Mouse (Mus musculus): ENCODE measurements around the gene Gps1. TPM values are rescaled to one million over a fixed set of nuclear protein-coding genes. Genes with fewer than 3 reads are reported as not detected.

The Gps1 gene
- total RNA-seq, 2 experiments from 2014 or later: 150 to 153 TPM

DNA sequence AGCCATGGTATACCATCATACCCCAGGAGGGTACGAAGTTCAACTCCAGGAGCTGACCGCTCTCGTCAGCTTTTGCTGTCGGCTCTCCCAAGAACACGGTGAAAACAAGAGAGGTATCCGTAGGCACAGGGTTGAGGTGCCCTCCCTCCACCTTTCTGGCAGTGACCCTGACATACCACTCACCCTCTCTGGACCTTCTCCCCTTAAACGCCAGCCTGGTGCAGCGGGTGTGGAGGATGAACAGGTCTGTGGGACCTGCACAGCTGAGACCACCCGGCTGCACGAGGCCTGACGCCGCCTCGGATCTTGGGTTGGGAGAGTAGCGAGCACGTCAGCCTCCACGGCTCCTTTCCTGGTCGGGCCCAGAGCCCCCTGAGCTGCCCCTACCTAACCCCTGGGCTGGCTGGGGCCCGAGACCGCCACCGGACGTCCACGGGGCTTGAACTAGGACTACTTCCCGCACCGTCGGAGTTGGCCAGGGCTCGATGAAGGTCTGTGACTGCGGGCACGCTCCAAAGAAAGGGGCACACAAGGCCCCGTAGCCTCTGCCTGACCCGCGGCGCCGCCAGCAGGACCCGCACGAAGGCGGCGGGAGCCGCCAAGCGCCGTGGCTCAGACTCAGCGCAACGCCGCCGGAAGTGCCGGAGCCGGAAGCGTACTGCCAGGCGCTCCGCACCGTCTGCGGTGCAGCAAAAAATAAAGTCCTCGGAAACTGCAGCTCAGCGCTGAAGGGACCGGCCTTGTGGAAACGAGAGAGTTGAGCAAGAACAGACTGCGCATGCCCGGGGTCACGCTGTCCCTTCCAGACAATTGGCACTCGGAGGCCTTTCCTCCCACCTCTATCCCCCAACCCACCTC, 11.9 kb downstream of the Gps1 start, which contains the start of gene Dus1l:
Gene Dus1l (minus strand): TSS at position 648 of the 858 bp plus-strand sequence.
- DNase-seq (ENCODE audit: low spot score in 2 of 2): peak; percentile 93 to 99
- TF ChIP-seq CTCF (conservative IDR thresholded peaks at IDR 0.05): no peak
- Histone ChIP-seq H3K4me3 (peak within 1 kb of the TSS; percentile 92), H3K27ac (peak within 1 kb of the TSS; percentile 91)

- Histone ChIP-seq H3K27ac (peak overlapping the region; percentile 91), H3K4me3 (peak overlapping the region; percentile 92)
- no peak for TF ChIP-seq CTCF (conservative IDR thresholded peaks at IDR 0.05)
- no peak for DNase-seq (ENCODE audit: low spot score in 2 of 2)
Measured at GRCm38 (mm10) chr11:120796614-120796946, 12.5 kb downstream of the Gps1 start.

GRCm38 (mm10) chr11:120798244-120798643, 14.2 kb downstream of the Gps1 start:
- no peak overlapping the region for H3K27ac ChIP-seq
- TF ChIP-seq CTCF (conservative IDR thresholded peaks at IDR 0.05): no peak
- no peak overlapping the region for H3K4me3 ChIP-seq
- DNase-seq (ENCODE audit: low spot score in 2 of 2): no peak

DNA sequence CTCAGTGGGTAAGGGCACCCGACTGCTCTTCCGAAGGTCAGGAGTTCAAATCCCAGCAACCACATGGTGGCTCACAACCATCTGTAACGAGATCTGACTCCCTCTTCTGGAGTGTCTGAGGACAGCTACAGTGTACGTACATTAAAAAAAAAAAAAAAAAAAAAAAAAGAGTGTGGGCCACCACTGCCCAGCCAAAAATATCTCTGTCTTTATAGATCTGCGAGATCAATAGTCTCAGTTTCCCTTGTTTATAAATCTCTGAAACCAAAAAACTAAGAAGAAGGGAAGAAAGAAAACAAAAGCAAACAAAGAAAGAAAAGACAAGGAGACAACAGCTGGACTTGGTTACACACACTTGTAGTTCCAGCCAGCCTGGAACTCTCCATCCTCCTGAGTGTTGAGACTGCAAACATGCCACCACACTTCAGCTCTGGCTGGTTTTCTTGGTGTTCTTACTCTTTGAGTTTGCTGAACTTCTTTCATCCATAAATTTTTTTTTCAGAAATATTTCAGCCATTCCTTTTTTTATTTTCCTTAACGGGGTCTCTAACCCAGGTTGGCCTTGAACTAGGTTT, 15.3 kb downstream of the Gps1 start:
- no peak for TF ChIP-seq CTCF (conservative IDR thresholded peaks at IDR 0.05)
- peak overlapping the region; percentile 74 for H3K27ac ChIP-seq
- no peak for DNase-seq (ENCODE audit: low spot score in 2 of 2)
- H3K4me3 ChIP-seq: no peak overlapping the region

GRCm38 (mm10) chr11:120800061-120800904, 16.2 kb downstream of the Gps1 start:
- H3K27ac ChIP-seq: peak overlapping the region; percentile 74
- H3K4me3 ChIP-seq: no peak overlapping the region
- peak; percentile 98 for TF ChIP-seq CTCF (conservative IDR thresholded peaks at IDR 0.05)
- peak; percentile 81 to 91 for DNase-seq (ENCODE audit: low spot score in 2 of 2)

DNA sequence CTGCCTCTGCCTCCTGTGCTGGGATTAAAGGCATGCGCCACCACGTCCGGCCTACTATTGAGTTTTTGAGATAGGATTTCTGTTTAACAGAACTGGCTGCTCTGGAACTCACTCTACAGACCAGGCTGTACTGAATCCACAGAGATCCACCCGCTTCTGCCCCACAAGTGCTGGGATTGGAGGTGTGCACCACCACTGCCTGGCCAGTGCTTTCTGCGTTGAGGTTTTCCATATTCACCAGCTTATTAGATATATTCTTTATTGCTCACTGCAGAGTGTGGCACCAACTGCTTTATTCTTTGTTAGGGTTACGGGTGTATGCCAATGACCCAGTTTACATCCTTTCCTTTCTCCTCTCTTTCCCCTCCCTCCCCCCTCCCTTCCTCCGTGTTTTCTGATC, 20.2 kb downstream of the Gps1 start:
- no peak overlapping the region for H3K4me3 ChIP-seq
- H3K27ac ChIP-seq: no peak overlapping the region
- no peak for DNase-seq (ENCODE audit: low spot score in 2 of 2)
- no peak for TF ChIP-seq CTCF (conservative IDR thresholded peaks at IDR 0.05)

DNA sequence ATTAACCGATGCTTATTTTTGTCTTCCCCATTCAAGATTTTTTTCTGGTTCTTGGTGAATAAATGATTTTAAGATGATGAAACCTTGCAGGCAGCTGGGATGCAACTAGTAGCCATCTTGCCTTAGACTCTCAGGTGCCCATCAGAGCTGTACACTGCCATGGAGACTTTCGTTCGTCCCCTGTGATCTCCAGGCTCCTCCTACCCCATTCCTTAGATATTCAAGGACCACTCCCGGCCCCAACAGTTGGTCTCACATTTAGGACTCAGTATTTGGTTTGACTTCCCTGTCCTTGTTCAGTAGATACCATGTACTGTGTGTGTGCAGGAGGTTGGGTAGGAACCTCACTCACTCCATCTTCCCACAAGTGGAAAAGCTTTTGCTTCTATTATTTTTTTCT, 20.7 kb downstream of the Gps1 start:
- no peak for TF ChIP-seq CTCF (conservative IDR thresholded peaks at IDR 0.05)
- Histone ChIP-seq H3K4me3 (no peak overlapping the region), H3K27ac (no peak overlapping the region)
- no peak for DNase-seq (ENCODE audit: low spot score in 2 of 2)

DNA sequence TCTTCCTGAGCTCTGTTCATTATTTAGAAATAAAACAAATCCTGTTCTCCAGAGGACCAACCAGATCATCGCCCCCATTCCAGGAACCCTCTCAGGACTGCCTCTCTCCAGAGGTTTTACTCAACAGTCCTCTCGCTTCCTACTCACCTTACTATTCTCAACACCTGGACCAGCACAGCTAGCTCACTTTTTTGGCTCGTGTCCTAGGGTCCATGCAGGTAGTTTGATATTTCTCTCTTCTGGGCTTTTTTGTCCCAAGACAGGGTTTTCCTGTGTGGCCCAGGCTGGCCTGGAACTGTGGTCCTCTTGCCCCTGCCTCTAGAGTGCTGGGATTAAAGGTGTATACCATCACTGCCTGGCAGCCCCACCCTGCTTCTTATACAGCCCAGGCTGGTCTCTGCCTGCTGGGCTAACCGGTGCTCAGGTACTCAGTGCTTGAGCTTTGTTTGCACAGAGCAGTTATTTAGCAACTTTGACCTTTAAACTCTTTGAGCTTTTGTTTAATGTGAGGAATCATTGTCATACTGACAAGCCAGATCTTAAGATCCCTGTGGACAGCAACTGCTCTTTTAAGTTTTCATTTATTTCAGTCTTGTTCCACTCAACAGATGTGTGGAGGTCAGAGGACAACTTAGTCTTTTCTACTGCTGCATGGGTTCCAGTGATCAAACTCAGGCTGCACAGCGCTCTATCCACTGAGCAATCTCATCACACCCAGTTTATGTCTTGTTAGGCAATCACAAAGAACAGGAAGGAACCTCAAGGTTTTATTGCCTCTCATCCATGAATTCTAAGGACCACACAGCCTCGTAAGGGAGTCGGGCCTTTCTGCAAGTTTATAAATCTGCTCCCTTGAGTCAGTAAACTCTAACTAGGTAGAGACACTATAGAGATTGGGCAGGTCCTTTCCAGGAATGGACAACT, 21.6 kb downstream of the Gps1 start:
- H3K4me3 ChIP-seq: no peak overlapping the region
- H3K27ac ChIP-seq: no peak overlapping the region
- no peak for TF ChIP-seq CTCF (conservative IDR thresholded peaks at IDR 0.05)
- no peak for DNase-seq (ENCODE audit: low spot score in 2 of 2)

DNA sequence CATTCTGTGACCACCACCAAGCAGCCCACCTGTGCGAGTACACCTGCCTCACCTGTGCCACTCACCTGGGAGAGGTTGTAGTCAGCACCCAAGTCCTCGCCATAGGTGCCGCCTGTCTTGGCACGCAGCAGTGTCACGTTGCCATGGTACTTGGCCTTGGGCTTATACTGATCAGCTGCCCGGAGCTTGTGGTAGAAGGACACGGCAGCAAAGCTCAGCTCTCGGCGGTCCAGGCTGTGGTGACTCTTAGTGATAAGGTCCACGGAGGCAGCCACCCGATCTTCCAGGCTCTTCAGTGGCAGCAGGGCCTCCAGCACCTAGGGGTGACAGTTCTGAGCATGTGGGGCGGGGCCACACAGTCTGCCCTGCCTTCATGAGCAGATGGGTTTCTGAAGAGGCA, 23.9 kb downstream of the Gps1 start:
- no peak overlapping the region for H3K27ac ChIP-seq
- H3K4me3 ChIP-seq: no peak overlapping the region
- no peak for DNase-seq (ENCODE audit: low spot score in 2 of 2)
- no peak for TF ChIP-seq CTCF (conservative IDR thresholded peaks at IDR 0.05)

DNA sequence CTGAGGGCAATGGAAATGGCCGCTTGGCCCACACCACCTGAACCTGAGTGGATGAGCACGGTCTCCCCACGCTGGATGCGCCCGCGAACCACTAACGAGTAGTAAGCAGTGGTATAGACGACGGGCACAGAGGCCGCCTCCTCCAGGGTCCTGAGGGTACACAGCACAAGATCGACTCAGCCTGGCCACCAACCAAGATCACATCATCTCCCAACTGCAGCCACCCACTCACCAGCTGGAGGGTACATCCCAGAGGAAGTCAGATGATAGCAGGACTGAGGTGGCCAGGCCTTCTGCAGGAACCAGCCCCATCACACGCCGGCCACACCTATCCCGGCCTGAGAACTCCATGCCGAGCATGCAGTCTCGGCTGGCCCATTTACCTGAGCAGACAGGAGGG, 28.0 kb downstream of the Gps1 start:
- DNase-seq (ENCODE audit: low spot score in 2 of 2): peak in 1 of 2 experiments; percentile 47
- TF ChIP-seq CTCF (conservative IDR thresholded peaks at IDR 0.05): no peak

GRCm38 (mm10) chr11:120817358-120817757, 33.3 kb downstream of the Gps1 start:
- no peak for DNase-seq (ENCODE audit: low spot score in 2 of 2)
- no peak for TF ChIP-seq CTCF (conservative IDR thresholded peaks at IDR 0.05)
- no peak overlapping the region for H3K4me3 ChIP-seq
- H3K27ac ChIP-seq: no peak overlapping the region

More for the DNA sequence above, 28.0 kb downstream of the Gps1 start:
- H3K4me3 ChIP-seq: no peak overlapping the region
- no peak overlapping the region for H3K27ac ChIP-seq

- no peak overlapping the region for H3K27ac ChIP-seq
- no peak for DNase-seq (ENCODE audit: low spot score in 2 of 2)
- H3K4me3 ChIP-seq: no peak overlapping the region
- TF ChIP-seq CTCF (conservative IDR thresholded peaks at IDR 0.05): no peak
Measured at GRCm38 (mm10) chr11:120818251-120818650, 34.2 kb downstream of the Gps1 start.

All from layer of hippocampus, adult 2 months (tissue).